Mouse (Mus musculus): Measurements from ENCODE around the gene Stk38.
"Not testable (repeated sequence)": the region's sequence is repeated elsewhere in the genome, so short reads cannot be mapped to it uniquely, and the experiment has no call there.

Gene Stk38

GRCm38 (mm10) chr17:29007641-29008325 is at the start of gene Stk38:
Stk38 (minus strand) TSS chr17:29007995.
- peak; percentile 94 for DNase-seq (ENCODE audit: low spot score)

- DNase-seq (ENCODE audit: low spot score) = no peak
Observed at GRCm38 (mm10) chr17:29057361-29057890, 49.6 kb upstream of the Stk38 start.

GRCm38 (mm10) chr17:29056699-29057151 is 48.9 kb upstream of the Stk38 start:
- no peak for DNase-seq (ENCODE audit: low spot score)

GRCm38 (mm10) chr17:29056207-29056606 is 48.4 kb upstream of the Stk38 start:
- DNase-seq (ENCODE audit: low spot score) = no peak

GRCm38 (mm10) chr17:29055586-29055985 is 47.8 kb upstream of the Stk38 start:
- DNase-seq (ENCODE audit: low spot score) = no peak

GRCm38 (mm10) chr17:29054429-29054828 is 46.6 kb upstream of the Stk38 start:
- DNase-seq (ENCODE audit: low spot score) = no peak

GRCm38 (mm10) chr17:29053841-29054240 is 46.0 kb upstream of the Stk38 start:
- no peak for DNase-seq (ENCODE audit: low spot score)

- no peak for DNase-seq (ENCODE audit: low spot score)
Observed at GRCm38 (mm10) chr17:29053067-29053466, 45.3 kb upstream of the Stk38 start.

- DNase-seq (ENCODE audit: low spot score) = no peak
Observed at GRCm38 (mm10) chr17:29050791-29051190, 43.0 kb upstream of the Stk38 start.

- no peak for DNase-seq (ENCODE audit: low spot score)
Observed at GRCm38 (mm10) chr17:29049923-29050322, 42.1 kb upstream of the Stk38 start.

GRCm38 (mm10) chr17:29049508-29049889 is 41.7 kb upstream of the Stk38 start:
- DNase-seq (ENCODE audit: low spot score) = no peak

- peak; percentile 64 for DNase-seq (ENCODE audit: low spot score)
Observed at GRCm38 (mm10) chr17:29048748-29049507, 41.1 kb upstream of the Stk38 start.

GRCm38 (mm10) chr17:29047697-29048514 is 40.1 kb upstream of the Stk38 start:
- DNase-seq (ENCODE audit: low spot score) = no peak

GRCm38 (mm10) chr17:29046863-29047262 is 39.1 kb upstream of the Stk38 start:
- no peak for DNase-seq (ENCODE audit: low spot score)

- DNase-seq (ENCODE audit: low spot score) = peak; percentile 43
Observed at GRCm38 (mm10) chr17:29045741-29046530, 38.1 kb upstream of the Stk38 start.

- no peak for DNase-seq (ENCODE audit: low spot score)
Observed at GRCm38 (mm10) chr17:29044925-29045319, 37.1 kb upstream of the Stk38 start.

GRCm38 (mm10) chr17:29044146-29044924 is 36.5 kb upstream of the Stk38 start:
- no peak for DNase-seq (ENCODE audit: low spot score)

GRCm38 (mm10) chr17:29043583-29043982 is 35.8 kb upstream of the Stk38 start:
- no peak for DNase-seq (ENCODE audit: low spot score)

GRCm38 (mm10) chr17:29042569-29042968 is 34.8 kb upstream of the Stk38 start:
- no peak for DNase-seq (ENCODE audit: low spot score)

GRCm38 (mm10) chr17:29041632-29042031 is 33.8 kb upstream of the Stk38 start:
- DNase-seq (ENCODE audit: low spot score) = not testable (repeated sequence)

GRCm38 (mm10) chr17:29039351-29039750 is 31.6 kb upstream of the Stk38 start:
- DNase-seq (ENCODE audit: low spot score) = no peak
